Mouse (Mus musculus) midbrain, embryonic 11.5 days (tissue): ENCODE results near the gene Dok1. TPM values are rescaled to one million over a fixed set of nuclear protein-coding genes. Genes with fewer than 3 reads are reported as not detected.

Experiments
- ATAC-seq: fragments of 200-750 bp; cut with Nextera tagmentation; 2 replicates; pipeline ENCODE4 v1.8.0; 2017; ENCODE audit warnings: moderate TSS enrichment, moderate library complexity; ENCODE audit not compliant: low FRiP score
- DNase-seq: peaks from one replicate; pipeline ENCODE4 v3.0.0; 2015; ENCODE audit warnings: low spot score; ENCODE audit errors: missing footprints
- H3K27ac ChIP-seq: fragments of 300-500 bp; sonication (generic); 2 replicates; pipeline ENCODE4 v1.5.1; 2014; ENCODE audit warnings: low read depth, low read length
- H3K27me3 ChIP-seq: fragments of 300-500 bp; sonication (generic); 2 replicates; pipeline ENCODE4 v1.6.1; 2014; ENCODE audit warnings: mild to moderate bottlenecking, low read length, moderate library complexity, mixed read lengths; ENCODE audit not compliant: control insufficient read depth, insufficient read depth
- H3K36me3 ChIP-seq: fragments of 300-500 bp; sonication (generic); 2 replicates; pipeline ENCODE4 v1.6.1; 2014; ENCODE audit warnings: mild to moderate bottlenecking, low read length, moderate library complexity, mixed read lengths; ENCODE audit not compliant: control insufficient read depth, insufficient read depth
- H3K4me1 ChIP-seq: fragments of 300-500 bp; sonication (generic); 2 replicates; pipeline ENCODE4 v1.6.1; 2014; ENCODE audit warnings: low read length; ENCODE audit not compliant: control insufficient read depth, insufficient read depth
- H3K4me2 ChIP-seq: fragments of 300-500 bp; sonication (generic); 2 replicates; pipeline ENCODE4 v1.6.1; 2014; ENCODE audit warnings: mild to moderate bottlenecking, moderate library complexity
- H3K4me3 ChIP-seq: fragments of 300-500 bp; sonication (generic); 2 replicates; pipeline ENCODE4 v1.5.1; 2014; ENCODE audit warnings: low read depth, low read length
- H3K9ac ChIP-seq: fragments of 300-500 bp; sonication (generic); 2 replicates; pipeline ENCODE4 v1.6.1; 2014; ENCODE audit warnings: low read length
- H3K9me3 ChIP-seq: fragments of 300-500 bp; sonication (generic); 2 replicates; pipeline ENCODE4 v1.6.1; 2016; ENCODE audit warnings: low read length; ENCODE audit not compliant: control insufficient read depth
- WGBS: fragments of 180-500 bp; shearing (Covaris S2); extraction: QIAGEN DNeasy Blood & Tissue Kit; methylation state at CpG from one replicate; pipeline ENCODE4 v1.1.7; 2014; 5-methylcytosine and 5-hydroxymethylcytosine counted together
- polyA plus RNA-seq: library from polyadenylated mRNA; unstranded; fragments of >200 nt; fragmentation: Nextera tagmentation; extraction: Ambion mirVana; gene quantifications from 2 replicates; pipeline ENCODE4 v1.2.1, GENCODE M21; 2014

Gene Dok1
- polyA plus RNA-seq, 1 experiment from 2014 or later: 5.2 TPM

DNA sequence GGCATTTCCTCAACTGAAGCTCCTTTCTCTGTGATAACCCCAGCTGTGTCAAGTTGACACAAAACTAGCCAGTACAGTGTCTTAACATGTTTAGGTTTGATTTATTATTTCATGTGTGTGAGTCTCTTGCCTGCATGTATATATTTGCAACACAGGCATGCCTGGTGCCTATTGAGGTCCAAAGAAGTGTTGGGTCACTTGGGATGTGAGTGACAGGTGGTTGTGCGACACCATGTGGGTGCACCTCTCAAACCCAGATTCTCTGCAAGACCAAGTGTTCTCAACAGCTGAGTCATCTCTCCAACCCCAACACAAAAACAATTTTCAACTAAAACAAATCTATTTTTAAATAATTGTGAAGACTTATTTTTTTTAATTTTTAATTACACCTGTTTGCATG lies 30.2 kb downstream of the Dok1 start:
- Histone ChIP-seq H3K4me2 (no peak overlapping the region), H3K9ac (no peak overlapping the region), H3K4me1 (no peaks in the 10 kb centered on the region), H3K27ac (no peak overlapping the region), H3K27me3 (no peaks in the 10 kb centered on the region), H3K4me3 (no peak overlapping the region), H3K36me3 (no peaks in the 10 kb centered on the region), H3K9me3 (no peaks in the 10 kb centered on the region)
- ATAC-seq (no peak), DNase-seq (no peak)
- WGBS: 88% methylated on average over 1 of the region's 1 CpGs

DNA sequence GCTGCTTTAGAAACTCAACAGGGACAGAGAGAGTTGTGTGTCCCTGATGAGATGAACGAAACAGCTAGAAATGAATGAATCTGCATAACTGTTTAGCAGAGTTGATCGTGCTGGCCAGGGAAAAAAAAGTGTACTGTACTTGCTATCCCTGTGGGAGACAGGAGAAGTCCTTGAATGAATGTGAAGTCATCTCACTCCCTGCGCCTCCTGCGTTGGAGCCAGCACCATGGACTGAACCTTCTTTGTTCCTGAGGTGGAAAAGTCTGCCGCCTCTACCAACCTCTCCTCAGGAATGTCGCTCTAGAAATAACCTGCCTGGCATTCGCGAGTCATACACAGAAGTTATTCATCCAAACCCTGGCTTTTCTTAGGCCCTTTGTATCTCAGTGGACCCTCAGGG lies 33.3 kb downstream of the Dok1 start:
- WGBS: 77% methylated on average over 8 of the region's 8 CpGs
- ATAC-seq (no peak), DNase-seq (no peak)
- H3K4me2 ChIP-seq: no peak overlapping the region
- no peak overlapping the region for H3K27ac ChIP-seq
- no peaks in the 10 kb centered on the region for H3K36me3 ChIP-seq
- no peak overlapping the region for H3K9ac ChIP-seq
- no peaks in the 10 kb centered on the region for H3K9me3 ChIP-seq
- no peaks in the 10 kb centered on the region for H3K27me3 ChIP-seq
- H3K4me3 ChIP-seq: no peak overlapping the region
- 0 out of 2 replicates have a peak, but pooled peaks cover 6% of the 10 kb centered on the region for H3K4me1 ChIP-seq

DNA sequence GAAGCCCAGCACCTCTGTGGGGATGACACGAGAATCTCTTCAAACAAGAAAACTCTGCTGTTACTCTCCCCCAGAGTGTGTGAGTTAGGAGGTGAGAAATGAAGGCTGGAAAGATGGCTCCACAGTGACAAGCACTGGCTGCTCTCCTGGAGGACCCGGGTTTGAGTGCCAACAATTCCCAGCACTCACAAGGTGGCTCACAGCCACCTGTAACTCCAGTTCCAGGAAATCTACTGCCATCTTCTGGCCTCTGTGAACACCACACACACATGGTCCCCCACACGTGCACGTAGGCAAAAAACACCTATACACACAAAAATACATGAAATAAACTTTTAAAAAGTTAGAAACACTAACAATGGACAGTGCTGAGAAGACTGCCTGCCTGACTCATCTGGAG lies 34.9 kb downstream of the Dok1 start:
- H3K4me1 ChIP-seq: 0 out of 2 replicates have a peak, but pooled peaks cover 6% of the 10 kb centered on the region
- H3K9me3 ChIP-seq: no peaks in the 10 kb centered on the region
- ATAC-seq (no peak), DNase-seq (no peak)
- H3K9ac ChIP-seq: no peak overlapping the region
- H3K27ac ChIP-seq: no peak overlapping the region
- no peaks in the 10 kb centered on the region for H3K36me3 ChIP-seq
- no peak overlapping the region for H3K4me2 ChIP-seq
- 63% methylated on average over 4 of the region's 4 CpGs for WGBS
- no peaks in the 10 kb centered on the region for H3K27me3 ChIP-seq
- H3K4me3 ChIP-seq: no peak overlapping the region

DNA sequence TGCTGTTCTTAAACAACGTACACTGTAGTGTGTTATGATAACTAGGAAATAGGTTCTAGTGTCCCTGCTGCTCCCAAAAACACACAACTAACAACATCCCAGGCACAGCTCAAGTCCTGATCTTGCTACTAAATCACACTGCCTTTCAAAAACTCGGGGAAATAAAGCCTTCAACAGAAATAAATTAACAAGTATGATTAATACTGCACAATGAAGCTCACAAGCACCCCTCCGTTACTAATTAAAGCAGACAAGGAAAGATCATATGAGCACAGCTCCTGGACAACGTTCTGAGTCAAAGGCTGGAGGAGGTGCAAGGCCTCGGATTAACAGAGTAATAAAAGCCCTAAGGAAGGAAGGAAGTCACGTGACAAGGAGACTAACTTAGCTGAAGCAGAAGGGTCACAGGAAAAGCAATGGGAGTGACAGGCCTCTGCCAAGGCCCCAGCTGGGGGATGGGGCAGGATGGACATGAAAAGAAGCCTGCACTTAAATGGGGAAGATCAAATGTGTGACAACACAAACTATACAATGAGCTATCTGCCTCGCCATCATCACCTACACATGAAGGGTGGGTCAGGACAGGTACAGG lies 35.7 kb downstream of the Dok1 start:
- ATAC-seq: no peak
- DNase-seq: no peak
- H3K9me3 ChIP-seq: no peaks in the 10 kb centered on the region
- no peak overlapping the region for H3K4me3 ChIP-seq
- H3K4me1 ChIP-seq: 0 out of 2 replicates have a peak, but pooled peaks cover 6% of the 10 kb centered on the region
- 54% methylated on average over 7 of the region's 7 CpGs for WGBS
- no peak overlapping the region for H3K27ac ChIP-seq
- H3K36me3 ChIP-seq: no peaks in the 10 kb centered on the region
- no peaks in the 10 kb centered on the region for H3K27me3 ChIP-seq
- no peak overlapping the region for H3K4me2 ChIP-seq
- no peak overlapping the region for H3K9ac ChIP-seq

DNA sequence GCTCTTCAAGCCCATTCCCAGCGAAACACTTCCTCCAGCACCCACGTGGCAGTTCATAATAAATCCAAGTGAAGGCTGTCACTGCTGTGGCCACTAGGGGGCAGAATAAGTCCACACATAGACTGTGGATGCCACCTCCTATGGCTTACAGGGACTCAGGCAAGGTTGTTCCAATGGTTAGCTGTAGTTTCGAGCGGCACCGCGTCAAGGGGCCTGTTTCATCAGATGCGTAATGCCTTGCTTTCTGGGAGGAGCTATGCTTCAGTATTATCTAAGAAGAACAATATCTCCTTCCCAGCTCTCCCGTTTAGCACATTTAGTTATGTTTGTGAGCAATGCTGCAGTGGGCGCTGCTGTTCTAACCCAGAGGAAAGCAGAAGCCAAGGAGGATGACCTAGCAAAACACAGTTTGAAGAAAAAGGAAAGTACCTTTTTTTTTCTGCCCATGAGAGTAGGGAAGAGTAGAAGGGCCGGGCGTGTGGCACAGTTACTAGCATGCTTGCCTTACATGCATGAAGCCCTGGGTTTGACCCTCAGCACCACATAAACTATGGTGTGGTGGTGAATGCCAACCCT lies 36.4 kb downstream of the Dok1 start:
- H3K36me3 ChIP-seq: no peaks in the 10 kb centered on the region
- 17% methylated on average over 11 of the region's 11 CpGs for WGBS
- DNase-seq (peak; percentile 98), ATAC-seq (peak; percentile 94)
- 0 out of 2 replicates have a peak, but pooled peaks cover 6% of the 10 kb centered on the region for H3K4me1 ChIP-seq
- H3K4me3 ChIP-seq: no peak overlapping the region
- no peak overlapping the region for H3K9ac ChIP-seq
- no peaks in the 10 kb centered on the region for H3K9me3 ChIP-seq
- H3K4me2 ChIP-seq: peak overlapping the region; percentile 17; the same call in 1 of the 2 replicates
- no peak overlapping the region for H3K27ac ChIP-seq
- no peaks in the 10 kb centered on the region for H3K27me3 ChIP-seq

DNA sequence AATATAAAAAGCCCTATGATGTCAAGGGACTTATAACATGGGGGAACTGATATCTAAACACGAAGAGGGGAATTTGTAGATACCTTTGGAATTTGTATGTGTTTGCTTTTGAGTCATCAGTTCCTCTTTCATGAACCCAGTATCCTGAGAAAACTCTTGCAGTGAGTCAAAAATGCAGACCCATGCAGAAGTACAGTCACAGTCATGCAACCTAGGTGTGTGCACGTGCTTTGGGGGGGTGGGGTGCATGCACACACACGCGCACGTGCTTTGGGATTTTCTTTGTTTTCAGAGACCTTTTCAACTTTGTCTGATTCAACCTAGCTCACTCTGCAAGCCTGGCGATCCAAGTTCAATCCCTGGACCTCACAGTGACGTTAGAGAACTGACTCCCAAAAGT lies 38.9 kb downstream of the Dok1 start:
- no peak overlapping the region for H3K4me3 ChIP-seq
- no peaks in the 10 kb centered on the region for H3K27me3 ChIP-seq
- DNase-seq: peak; percentile 37
- 81% methylated on average over 7 of the region's 7 CpGs for WGBS
- no peak overlapping the region for H3K27ac ChIP-seq
- H3K9me3 ChIP-seq: no peaks in the 10 kb centered on the region
- no peaks in the 10 kb centered on the region for H3K36me3 ChIP-seq
- 0 out of 2 replicates have a peak, but pooled peaks cover 6% of the 10 kb centered on the region for H3K4me1 ChIP-seq
- H3K4me2 ChIP-seq: no peak overlapping the region
- no peak overlapping the region for H3K9ac ChIP-seq
- ATAC-seq: no peak

DNA sequence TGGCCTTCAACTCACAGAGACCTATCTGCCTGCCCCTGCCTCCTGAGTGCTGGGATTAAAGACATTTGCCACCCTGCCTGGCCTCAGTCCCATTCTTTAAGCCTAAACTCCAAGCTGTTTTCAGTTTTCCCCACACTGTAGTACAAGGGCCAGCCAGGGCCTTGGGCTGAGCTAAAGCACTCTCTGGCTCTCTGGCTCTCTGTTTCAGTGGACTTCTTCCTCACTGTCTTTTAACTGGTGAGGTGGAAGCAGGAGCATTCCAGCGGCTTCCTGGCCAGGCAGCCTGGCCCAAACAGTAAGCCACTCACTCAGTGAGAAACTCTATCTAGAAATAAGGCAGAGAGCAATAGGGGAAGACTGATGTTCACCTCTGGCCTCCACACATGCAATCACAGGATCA lies 39.6 kb downstream of the Dok1 start:
- no peak overlapping the region for H3K4me2 ChIP-seq
- no peaks in the 10 kb centered on the region for H3K36me3 ChIP-seq
- ATAC-seq: no peak
- no peaks in the 10 kb centered on the region for H3K9me3 ChIP-seq
- H3K4me3 ChIP-seq: no peak overlapping the region
- 0 out of 2 replicates have a peak, but pooled peaks cover 6% of the 10 kb centered on the region for H3K4me1 ChIP-seq
- H3K9ac ChIP-seq: no peak overlapping the region
- no peaks in the 10 kb centered on the region for H3K27me3 ChIP-seq
- WGBS: 52% methylated on average over 1 of the region's 1 CpGs
- peak; percentile 54 for DNase-seq
- no peak overlapping the region for H3K27ac ChIP-seq

DNA sequence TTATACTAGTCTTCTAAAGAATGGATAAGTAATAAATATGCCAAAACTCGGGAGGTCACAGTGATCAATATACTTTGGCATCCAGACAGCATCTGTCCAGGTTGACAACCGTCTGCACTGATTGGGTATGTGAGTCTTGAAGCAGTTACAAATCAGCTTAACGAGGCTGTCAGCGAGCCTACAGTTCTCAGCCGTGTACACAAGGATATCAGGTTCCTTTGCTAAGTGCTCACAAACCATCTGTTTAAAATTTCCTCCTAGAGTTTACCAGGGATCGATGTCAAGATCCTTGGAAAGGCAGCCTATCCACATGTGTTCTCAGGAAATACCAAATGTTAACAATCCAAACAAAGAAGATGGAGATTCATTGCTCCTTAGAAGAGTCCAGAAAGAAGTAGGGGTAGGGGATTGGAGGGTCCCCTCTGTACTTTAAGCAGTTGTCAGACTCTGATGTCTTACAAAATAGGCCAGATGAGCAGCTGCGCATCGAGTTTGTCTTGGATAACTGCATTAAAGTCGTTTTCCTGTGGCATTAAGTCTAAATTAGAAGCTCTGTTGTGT lies 45.8 kb downstream of the Dok1 start:
- no peak overlapping the region for H3K4me3 ChIP-seq
- H3K9me3 ChIP-seq: no peaks in the 10 kb centered on the region
- no peaks in the 10 kb centered on the region for H3K36me3 ChIP-seq
- no peak overlapping the region for H3K9ac ChIP-seq
- H3K27me3 ChIP-seq: no peaks in the 10 kb centered on the region
- no peaks in the 10 kb centered on the region for H3K4me1 ChIP-seq
- ATAC-seq (no peak), DNase-seq (no peak)
- no peak overlapping the region for H3K27ac ChIP-seq
- no peak overlapping the region for H3K4me2 ChIP-seq
- 55% methylated on average over 9 of the region's 9 CpGs for WGBS
